Mouse (Mus musculus) intestine, embryonic 15.5 days (tissue): Measurements from ENCODE around the gene Ccin. TPM values are rescaled to one million over a fixed set of nuclear protein-coding genes. Genes with fewer than 3 reads are reported as not detected.

Source experiments
- ATAC-seq: fragments of 200-750 bp; cut with Nextera tagmentation; 2 replicates; pipeline ENCODE4 v1.8.0; 2017; ENCODE audit warnings: moderate TSS enrichment, moderate library complexity
- H3K27ac ChIP-seq: fragments of 300-500 bp; sonication (generic); 2 replicates; pipeline ENCODE4 v1.5.1; 2015; ENCODE audit warnings: mild to moderate bottlenecking, inconsistent platforms
- H3K27me3 ChIP-seq: fragments of 300-500 bp; sonication (generic); replicated peaks from 2 replicates; pipeline ENCODE4 v1.6.1; 2015; ENCODE audit warnings: inconsistent platforms
- H3K36me3 ChIP-seq: fragments of 300-500 bp; sonication (generic); 2 replicates; pipeline ENCODE4 v1.6.1; 2015; ENCODE audit warnings: inconsistent platforms
- H3K4me1 ChIP-seq: fragments of 300-500 bp; sonication (generic); replicated peaks from 2 replicates; pipeline ENCODE4 v1.6.1; 2015; ENCODE audit warnings: inconsistent platforms
- H3K4me2 ChIP-seq: fragments of 300-500 bp; sonication (generic); replicated peaks from 2 replicates; pipeline ENCODE4 v1.6.1; 2015; ENCODE audit warnings: mild to moderate bottlenecking, inconsistent platforms
- H3K4me3 ChIP-seq: fragments of 300-500 bp; sonication (generic); replicated peaks from 2 replicates; pipeline ENCODE4 v1.5.1; 2015; ENCODE audit warnings: inconsistent platforms
- H3K9ac ChIP-seq: fragments of 300-500 bp; sonication (generic); 2 replicates; pipeline ENCODE4 v1.6.1; 2015; ENCODE audit warnings: inconsistent platforms
- H3K9me3 ChIP-seq: fragments of 300-500 bp; sonication (generic); 2 replicates; pipeline ENCODE4 v1.6.1; 2016; ENCODE audit warnings: inconsistent platforms
- WGBS: fragments of 180-500 bp; shearing (Covaris S2); methylation state at CpG from one replicate; pipeline ENCODE4 v1.1.7; 2015; 5-methylcytosine and 5-hydroxymethylcytosine counted together
- polyA plus RNA-seq: library from polyadenylated mRNA; unstranded; fragments of >200 nt; fragmentation: Nextera tagmentation; extraction: Ambion mirVana; gene quantifications from 2 replicates; pipeline ENCODE4 v1.2.1, GENCODE M21; 2015

The Ccin gene
- polyA plus RNA-seq, 1 experiment from 2014 or later: not detected

DNA sequence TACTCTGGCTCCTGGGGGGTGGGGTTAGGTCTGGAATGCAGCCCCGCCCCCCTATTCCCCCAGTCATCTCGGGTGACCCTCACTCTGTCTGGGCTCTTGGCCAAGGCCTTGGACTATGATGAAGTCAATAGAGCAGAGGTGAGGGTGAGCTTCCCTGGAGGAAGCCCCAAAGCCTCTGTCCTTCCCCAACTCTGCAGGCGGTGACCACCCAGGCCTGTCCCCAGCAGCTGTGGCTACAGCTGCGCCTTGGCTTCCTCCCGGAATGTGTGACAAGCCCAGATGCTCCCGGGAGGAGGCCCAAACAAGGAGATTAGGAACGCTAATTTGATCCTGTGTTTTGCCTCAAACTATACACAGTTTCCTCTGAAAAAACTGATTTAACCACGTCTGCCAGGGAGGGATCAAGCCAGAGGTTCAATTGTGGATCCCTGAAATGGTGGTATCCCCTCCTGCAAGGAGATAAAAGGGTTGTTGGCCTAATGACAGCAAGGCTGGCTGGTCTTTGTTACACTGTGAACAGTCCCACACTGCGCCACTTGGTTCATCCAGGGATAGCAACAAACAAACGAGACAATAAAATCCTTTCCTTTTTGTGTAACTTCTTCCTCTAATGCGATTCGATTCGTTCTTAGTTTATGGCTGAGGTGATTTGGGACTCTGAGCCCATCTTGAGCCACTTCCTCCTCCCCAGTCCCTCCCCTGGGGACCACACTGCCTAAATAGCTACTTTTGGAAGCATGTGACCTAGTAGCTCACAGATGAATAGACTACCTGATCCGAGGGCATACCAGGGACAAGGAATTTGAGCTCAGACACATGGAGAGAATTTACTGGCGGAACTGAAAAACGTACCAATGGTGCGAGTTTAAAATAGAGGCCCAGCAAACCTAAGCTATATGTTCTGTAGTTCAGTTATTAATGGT lies 4.5 kb upstream of the Ccin start:
- Histone ChIP-seq H3K9me3 (no peaks in the 10 kb centered on the region), H3K4me3 (no peak overlapping the region), H3K27ac (peak overlapping the region; percentile 68), H3K27me3 (no peaks in the 10 kb centered on the region), H3K36me3 (no peaks in the 10 kb centered on the region), H3K4me1 (peaks cover 14% of the 10 kb centered on the region), H3K9ac (no peak overlapping the region; the same call in 1 of the 2 replicates), H3K4me2 (no peak overlapping the region)
- ATAC-seq: peak; percentile 63
- WGBS: 40% methylated on average over 17 of the region's 17 CpGs

- no peak for ATAC-seq
- no peaks in the 10 kb centered on the region for H3K36me3 ChIP-seq
- H3K9me3 ChIP-seq: no peaks in the 10 kb centered on the region
- H3K4me3 ChIP-seq: no peak overlapping the region
- H3K4me1 ChIP-seq: peaks cover 14% of the 10 kb centered on the region
- WGBS: 75% methylated on average over 3 of the region's 3 CpGs
- H3K9ac ChIP-seq: no peak overlapping the region
- no peaks in the 10 kb centered on the region for H3K27me3 ChIP-seq
- no peak overlapping the region for H3K27ac ChIP-seq
- no peak overlapping the region for H3K4me2 ChIP-seq
These were observed 3.5 kb upstream of the Ccin start for GRCm38 (mm10) chr4:43979746-43980145.

DNA sequence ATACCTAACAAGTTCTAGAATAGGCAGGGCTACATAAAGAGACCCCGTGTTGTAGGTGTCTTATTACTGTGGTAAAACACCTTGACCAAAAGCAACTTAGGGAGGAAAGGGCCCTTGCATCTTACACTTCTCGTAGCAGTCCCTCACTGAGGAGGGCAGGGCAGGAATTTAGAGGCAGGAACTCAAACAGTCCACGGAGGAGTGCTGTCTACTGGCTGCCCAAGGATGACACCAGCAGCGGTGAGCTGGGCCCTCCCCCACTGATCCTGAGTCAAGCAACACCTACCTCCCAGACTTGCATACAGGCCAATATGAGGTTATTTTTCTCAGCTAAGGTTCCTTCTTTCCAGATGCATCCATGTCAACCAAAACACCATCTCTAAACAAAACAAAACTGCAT lies 3.0 kb upstream of the Ccin start:
- no peak for ATAC-seq
- H3K9me3 ChIP-seq: no peaks in the 10 kb centered on the region
- H3K4me3 ChIP-seq: no peak overlapping the region
- no peaks in the 10 kb centered on the region for H3K36me3 ChIP-seq
- no peaks in the 10 kb centered on the region for H3K27me3 ChIP-seq
- 89% methylated on average over 4 of the region's 4 CpGs for WGBS
- H3K4me2 ChIP-seq: no peak overlapping the region
- 0 out of 2 replicates have a peak overlapping the region, but pooled peaks have one; percentile 3 for H3K27ac ChIP-seq
- H3K4me1 ChIP-seq: peaks cover 14% of the 10 kb centered on the region
- H3K9ac ChIP-seq: no peak overlapping the region

DNA sequence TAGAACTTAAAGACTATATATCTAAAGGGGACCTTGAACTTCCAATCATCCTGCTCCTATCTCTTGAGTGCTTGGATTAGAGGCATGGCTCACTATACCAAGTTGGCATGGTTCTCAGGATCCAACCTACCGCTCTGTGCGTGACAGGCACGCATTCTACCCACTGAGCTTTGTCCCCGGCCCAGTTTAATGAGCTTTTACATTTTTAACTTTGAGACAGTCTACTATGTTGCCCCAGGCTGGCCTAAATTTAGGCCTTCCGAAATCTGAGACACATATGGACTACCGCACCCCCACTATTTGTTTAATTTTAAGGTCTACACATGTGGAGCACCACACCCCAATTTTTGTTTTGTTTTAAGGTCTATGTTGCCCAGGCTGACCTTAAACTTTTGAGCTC lies 2.4 kb upstream of the Ccin start:
- Histone ChIP-seq H3K4me3 (no peak overlapping the region), H3K4me1 (peaks cover 14% of the 10 kb centered on the region), H3K27me3 (no peaks in the 10 kb centered on the region), H3K9me3 (no peaks in the 10 kb centered on the region), H3K4me2 (no peak overlapping the region), H3K36me3 (no peaks in the 10 kb centered on the region), H3K27ac (no peak overlapping the region), H3K9ac (no peak overlapping the region)
- ATAC-seq: no peak
- 93% methylated on average over 6 of the region's 6 CpGs for WGBS

GRCm38 (mm10) chr4:43981251-43981650 lies 2.0 kb upstream of the Ccin start:
- Histone ChIP-seq H3K27me3 (no peaks in the 10 kb centered on the region), H3K9me3 (no peaks in the 10 kb centered on the region), H3K4me3 (no peak overlapping the region), H3K36me3 (no peaks in the 10 kb centered on the region), H3K27ac (no peak overlapping the region), H3K4me2 (no peak overlapping the region), H3K4me1 (peaks cover 14% of the 10 kb centered on the region), H3K9ac (no peak overlapping the region)
- WGBS: 86% methylated on average over 7 of the region's 7 CpGs
- ATAC-seq: no peak

DNA sequence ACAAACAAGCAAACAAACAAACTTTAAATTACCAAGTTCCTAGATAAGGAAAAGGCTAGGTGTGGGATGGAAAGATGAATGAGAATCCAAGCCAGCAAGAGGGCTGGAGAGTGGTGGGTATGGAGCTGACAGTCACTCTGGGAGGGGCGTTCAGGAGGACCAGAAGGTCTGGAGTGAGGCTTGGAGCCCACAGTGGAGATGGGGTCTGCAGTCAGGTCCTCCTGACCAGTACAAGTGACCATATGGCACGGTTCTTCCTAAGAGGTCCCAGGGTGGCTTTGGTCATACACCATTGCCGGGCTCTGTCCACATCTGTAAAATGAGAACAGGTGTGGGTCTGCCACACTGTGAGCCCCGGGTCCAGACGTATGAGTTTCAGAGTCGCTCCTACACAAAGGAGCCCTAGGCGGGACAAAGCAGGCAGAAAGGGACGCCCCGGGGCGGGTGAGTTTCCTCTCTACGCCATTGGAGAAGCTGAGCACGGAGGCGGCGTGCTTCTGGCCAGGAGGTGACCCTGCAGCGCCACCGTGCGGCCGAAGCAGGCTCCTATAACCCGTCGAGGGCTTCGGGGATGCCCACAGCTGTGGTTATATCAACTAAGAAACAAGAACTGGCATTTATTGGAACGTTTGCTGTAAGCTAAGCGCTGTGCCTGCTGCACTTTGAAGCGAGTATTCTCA lies 1.1 kb upstream of the Ccin start:
- peak overlapping the region; percentile 33 for H3K9ac ChIP-seq
- H3K4me3 ChIP-seq: peak overlapping the region; percentile 29
- H3K9me3 ChIP-seq: no peaks in the 10 kb centered on the region
- WGBS: 3% methylated on average over 24 of the region's 24 CpGs
- H3K27me3 ChIP-seq: no peaks in the 10 kb centered on the region
- H3K27ac ChIP-seq: no peak overlapping the region
- no peaks in the 10 kb centered on the region for H3K36me3 ChIP-seq
- peak; percentile 95 for ATAC-seq
- H3K4me1 ChIP-seq: peaks cover 14% of the 10 kb centered on the region
- peak overlapping the region; percentile 69 for H3K4me2 ChIP-seq

- no peak for ATAC-seq
- Histone ChIP-seq H3K9ac (no peak overlapping the region), H3K4me1 (peaks cover 6% of the 10 kb centered on the region; the same call in 1 of the 2 replicates), H3K9me3 (no peaks in the 10 kb centered on the region), H3K36me3 (no peaks in the 10 kb centered on the region), H3K27ac (no peak overlapping the region), H3K27me3 (no peaks in the 10 kb centered on the region), H3K4me2 (no peak overlapping the region), H3K4me3 (no peak overlapping the region)
- WGBS: 91% methylated on average over 22 of the region's 22 CpGs
These were observed 473 bp downstream of the Ccin start for GRCm38 (mm10) chr4:43983756-43984155.

- Histone ChIP-seq H3K27me3 (no peaks in the 10 kb centered on the region), H3K4me1 (0 out of 2 replicates have a peak, but pooled peaks cover 2% of the 10 kb centered on the region), H3K4me3 (no peak overlapping the region), H3K9me3 (no peaks in the 10 kb centered on the region), H3K9ac (no peak overlapping the region), H3K27ac (no peak overlapping the region), H3K36me3 (no peaks in the 10 kb centered on the region), H3K4me2 (no peak overlapping the region)
- ATAC-seq: no peak
- WGBS: 91% methylated on average over 19 of the region's 19 CpGs
These were observed 1.0 kb downstream of the Ccin start for GRCm38 (mm10) chr4:43984326-43984725.

DNA sequence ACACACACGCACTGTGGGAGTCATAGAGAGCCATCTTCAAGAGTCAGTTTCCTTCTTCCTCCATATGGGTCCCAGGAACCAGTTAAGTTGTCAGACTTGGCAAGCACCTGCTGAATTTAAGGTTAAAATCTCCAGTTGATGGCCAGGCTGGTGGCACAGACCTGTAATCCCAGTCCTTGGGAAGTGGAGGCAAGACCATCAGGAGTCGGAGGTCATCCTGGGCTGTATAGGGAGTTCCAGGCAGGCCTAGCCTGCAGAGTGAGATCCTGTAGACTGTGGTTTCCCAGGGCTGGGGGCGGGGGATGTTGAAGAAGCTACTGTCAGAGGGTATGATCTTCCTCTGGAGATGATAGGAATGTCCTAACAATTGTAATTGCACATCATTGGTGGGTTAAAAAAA lies 5.7 kb downstream of the Ccin start:
- no peak overlapping the region for H3K27ac ChIP-seq
- no peaks in the 10 kb centered on the region for H3K36me3 ChIP-seq
- no peaks in the 10 kb centered on the region for H3K9me3 ChIP-seq
- no peak overlapping the region for H3K4me3 ChIP-seq
- no peak for ATAC-seq
- H3K4me2 ChIP-seq: no peak overlapping the region
- H3K9ac ChIP-seq: no peak overlapping the region
- no peaks in the 10 kb centered on the region for H3K4me1 ChIP-seq
- WGBS: 89% methylated on average over 3 of the region's 3 CpGs
- H3K27me3 ChIP-seq: no peaks in the 10 kb centered on the region

DNA sequence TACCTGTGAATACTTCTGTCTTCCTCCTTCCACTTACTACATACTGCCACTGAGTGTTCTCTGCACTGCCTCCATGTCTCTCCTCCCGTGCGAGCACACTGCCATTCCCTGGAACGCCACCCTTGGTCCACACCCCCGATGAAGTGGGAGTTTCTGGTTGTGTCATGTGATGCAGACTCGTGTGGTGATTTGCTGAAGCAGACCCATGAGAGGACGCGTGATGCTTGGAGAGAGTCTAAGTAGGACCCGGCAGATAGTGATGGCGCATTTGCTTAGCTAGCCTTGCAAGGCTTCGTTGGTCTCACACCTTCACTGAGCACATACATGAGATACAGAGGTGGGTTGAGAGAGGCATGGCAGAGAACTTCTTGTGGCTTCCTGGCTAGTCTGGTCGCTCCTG lies 9.8 kb downstream of the Ccin start:
- Histone ChIP-seq H3K36me3 (no peaks in the 10 kb centered on the region), H3K4me3 (no peak overlapping the region), H3K4me1 (no peaks in the 10 kb centered on the region), H3K9me3 (no peaks in the 10 kb centered on the region), H3K27ac (no peak overlapping the region), H3K27me3 (no peaks in the 10 kb centered on the region), H3K9ac (no peak overlapping the region), H3K4me2 (no peak overlapping the region)
- 92% methylated on average over 11 of the region's 11 CpGs for WGBS
- no peak for ATAC-seq

DNA sequence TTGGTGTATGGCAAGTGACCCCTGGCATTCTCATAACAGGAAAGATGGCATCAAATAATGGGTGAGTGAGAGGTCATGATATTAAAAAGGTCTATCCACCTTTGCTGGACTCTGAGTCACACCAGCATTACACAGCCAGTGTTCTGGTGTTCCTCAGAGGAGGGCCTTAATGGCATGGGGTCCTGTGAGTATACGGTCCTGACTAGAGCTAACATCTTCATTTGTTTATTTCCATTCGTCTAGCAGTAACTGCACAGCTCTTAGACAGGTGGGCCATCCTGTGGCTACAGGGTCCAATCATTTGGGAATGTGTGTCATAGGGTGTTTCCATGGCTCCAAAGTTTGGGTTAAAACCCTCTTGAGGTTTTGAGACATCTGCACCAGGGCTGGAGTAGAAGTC lies 11.1 kb downstream of the Ccin start:
- no peak for ATAC-seq
- Histone ChIP-seq H3K9me3 (no peaks in the 10 kb centered on the region), H3K4me3 (no peak overlapping the region), H3K27ac (no peak overlapping the region), H3K4me1 (no peaks in the 10 kb centered on the region), H3K27me3 (no peaks in the 10 kb centered on the region), H3K9ac (no peak overlapping the region), H3K4me2 (no peak overlapping the region), H3K36me3 (no peaks in the 10 kb centered on the region)
- 46% methylated on average over 2 of the region's 2 CpGs for WGBS

GRCm38 (mm10) chr4:44003622-44004021 lies 20.3 kb downstream of the Ccin start:
- no peak overlapping the region for H3K9ac ChIP-seq
- no peaks in the 10 kb centered on the region for H3K4me1 ChIP-seq
- H3K27ac ChIP-seq: no peak overlapping the region
- no peaks in the 10 kb centered on the region for H3K9me3 ChIP-seq
- whole genome bisulfite sequencing: 60% methylated on average over 6 of the region's 6 CpGs
- ATAC-seq: no peak
- no peak overlapping the region for H3K4me2 ChIP-seq
- H3K27me3 ChIP-seq: no peaks in the 10 kb centered on the region
- H3K36me3 ChIP-seq: no peaks in the 10 kb centered on the region
- no peak overlapping the region for H3K4me3 ChIP-seq
